Comparison of ENCODE assay signal across 8 mouse cellular contexts in the genomic region with DNA sequence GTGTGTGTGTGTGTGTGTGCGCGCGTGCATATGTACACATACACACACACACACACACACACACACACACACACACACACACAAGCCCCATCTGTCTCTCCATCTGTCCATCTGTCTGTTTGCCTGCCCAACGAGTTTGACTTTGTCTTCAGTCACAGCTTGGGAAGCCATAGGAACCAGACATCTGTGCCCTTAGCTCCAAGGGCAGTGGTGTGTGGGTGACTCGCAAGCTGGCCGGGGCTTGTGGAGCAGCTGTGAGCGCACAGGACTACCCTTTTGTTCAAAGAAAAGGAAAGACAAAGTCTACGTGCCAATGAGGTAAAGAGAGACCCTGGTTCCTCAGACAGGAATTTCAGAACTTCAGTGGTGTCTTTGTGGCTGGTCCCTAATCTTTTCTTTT. TPM values are rescaled to one million over a fixed set of nuclear protein-coding genes. Genes with fewer than 3 reads are reported as not detected.
A peak's percentile ranks its signal among the peaks of the same experiment; 100 is the strongest.
DNase-seq lines count a peak whose midpoint lies in the region; ATAC-seq lines count a peak whose summit lies in the region.

No protein-coding gene starts in this region.

- no peak overlapping the region for H3K4me2 ChIP-seq in limb, embryonic 12.5 days

- no peaks in the 10 kb centered on the region for H3K9me3 ChIP-seq in hindbrain, embryonic 10.5 days
- no peaks in the 10 kb centered on the region for H3K9me3 ChIP-seq in limb, embryonic 12.5 days

- no peak overlapping the region for H3K9ac ChIP-seq in limb, embryonic 12.5 days (replicated peaks)

- 37% methylated on average over 8 of the region's 8 CpGs for WGBS in hindbrain, embryonic 10.5 days
- WGBS in limb, embryonic 12.5 days = 38% methylated on average over 7 of the region's 8 CpGs

- peaks cover 51% of the 10 kb centered on the region for H3K4me1 ChIP-seq in hindbrain, embryonic 10.5 days (replicated peaks)
- peaks cover 30% of the 10 kb centered on the region for H3K4me1 ChIP-seq in limb, embryonic 12.5 days (replicated peaks)

- H3K36me3 ChIP-seq in hindbrain, embryonic 10.5 days = no peaks in the 10 kb centered on the region
- no peaks in the 10 kb centered on the region for H3K36me3 ChIP-seq in limb, embryonic 12.5 days

- DNase-seq in ES-CJ7 (ENCODE audit: low read depth, low spot score) (peak; percentile 67), ZHBTc4 (ENCODE audit: low read depth, low spot score) (peak; percentile 74)
- DNase-seq in hindbrain, embryonic 10.5 days (ENCODE audit: low spot score) = peak; percentile 66
- DNase-seq in natural killer cell, adult 2 months (ENCODE audit: low spot score in 2 of 2) = no peak
- DNase-seq in cerebellum, postnatal 36 days = no peak
- no peak for DNase-seq in thymus, postnatal 36 days
- no peak for DNase-seq in cerebellum, adult 8-10 months

- H3K27ac ChIP-seq in hindbrain, embryonic 10.5 days = peak overlapping the region; percentile 82
- H3K27ac ChIP-seq in limb, embryonic 12.5 days = 0 out of 2 replicates have a peak overlapping the region, but pooled peaks have one; percentile 50

- no peak for ATAC-seq in limb, embryonic 12.5 days (ENCODE audit: insufficient number of reproducible peaks, insufficient read depth, low FRiP score, low TSS enrichment, low read depth)

- H3K4me3 ChIP-seq in hindbrain, embryonic 10.5 days = peak overlapping the region; percentile 34
- no peak overlapping the region for H3K4me3 ChIP-seq in limb, embryonic 12.5 days (replicated peaks)

- H3K27me3 ChIP-seq in hindbrain, embryonic 10.5 days (ENCODE audit: insufficient read depth, poor library complexity, severe bottlenecking) = peaks cover 11% of the 10 kb centered on the region; the same call in 1 of the 2 replicates
- no peaks in the 10 kb centered on the region; the same call in 1 of the 2 replicates for H3K27me3 ChIP-seq in limb, embryonic 12.5 days

RNA-seq across cellular contexts. Expression of gene Enc1, which starts 51.1 kb away (rescaled TPM):
- 11.2 and 18.6 TPM in 2 replicates for polyA plus RNA-seq in hindbrain, embryonic 10.5 days (2016; fragmentation: Nextera tagmentation; extraction: Ambion mirVana)
- 5.8 and 6.8 TPM in 2 replicates for polyA plus RNA-seq in limb, embryonic 12.5 days (2016; fragmentation: Nextera tagmentation; extraction: Ambion mirVana)

Comparison
In these comparisons a context has a peak if more than half of its experiments do, and no peak if none do; other contexts are left out.
1. DNase-seq: peak in ES-CJ7 (single experiment), ZHBTc4 (single experiment) and hindbrain, embryonic 10.5 days (single experiment); none in natural killer cell, adult 2 months (0 of 2), cerebellum, postnatal 36 days (0 of 2), thymus, postnatal 36 days (0 of 2) and cerebellum, adult 8-10 months (single experiment).